Mouse (Mus musculus): ENCODE results near the gene Tmem17.

- no peak for TF ChIP-seq USF1 (IDR thresholded peaks at IDR 0.05; ENCODE audit: low read depth)
- TF ChIP-seq POLR2AphosphoS2 (IDR thresholded peaks at IDR 0.05; ENCODE audit: insufficient read length, low read depth) = no peak
- TF ChIP-seq POLR2A (IDR thresholded peaks at IDR 0.05; ENCODE audit: insufficient read length, low read depth) = no peak
- no peak for TF ChIP-seq MAX (IDR thresholded peaks at IDR 0.05; ENCODE audit: low read depth)
- no peak for TF ChIP-seq REST (IDR thresholded peaks at IDR 0.05; ENCODE audit: insufficient read depth, insufficient read length)
- TF ChIP-seq TCF12 (IDR thresholded peaks at IDR 0.05; ENCODE audit: insufficient read depth, poor library complexity, severe bottlenecking) = no peak
These were observed 12.0 kb upstream of the Tmem17 start for GRCm38 (mm10) chr11:22499886-22500285.
